Mouse (Mus musculus) kidney, embryonic 15.5 days (tissue): Measurements from ENCODE around the gene Cd200r1. TPM values are rescaled to one million over a fixed set of nuclear protein-coding genes. Genes with fewer than 3 reads are reported as not detected.
"Not testable (repeated sequence)": the region's sequence is repeated elsewhere in the genome, so short reads cannot be mapped to it uniquely, and the experiment has no call there.

Experiments
- ATAC-seq: fragments of 200-750 bp; cut with Nextera tagmentation; replicated peaks from 2 replicates; pipeline ENCODE4 v1.8.0; 2017; ENCODE audit warnings: moderate TSS enrichment; ENCODE audit not compliant: low FRiP score
- H3K27ac ChIP-seq: fragments of 300-500 bp; sonication (generic); 2 replicates; pipeline ENCODE4 v1.5.1; 2015; ENCODE audit warnings: mild to moderate bottlenecking, inconsistent platforms
- H3K27me3 ChIP-seq: fragments of 300-500 bp; sonication (generic); 2 replicates; pipeline ENCODE4 v1.6.1; 2015; ENCODE audit warnings: inconsistent platforms
- H3K36me3 ChIP-seq: fragments of 300-500 bp; sonication (generic); 2 replicates; pipeline ENCODE4 v1.6.1; 2015; ENCODE audit warnings: inconsistent platforms
- H3K4me1 ChIP-seq: fragments of 300-500 bp; sonication (generic); 2 replicates; pipeline ENCODE4 v1.6.1; 2015; ENCODE audit warnings: inconsistent platforms
- H3K4me2 ChIP-seq: fragments of 300-500 bp; sonication (generic); 2 replicates; pipeline ENCODE4 v1.6.1; 2015; ENCODE audit warnings: moderate library complexity, mild to moderate bottlenecking, inconsistent platforms
- H3K4me3 ChIP-seq: fragments of 300-500 bp; sonication (generic); replicated peaks from 2 replicates; pipeline ENCODE4 v1.5.1; 2015; ENCODE audit warnings: mild to moderate bottlenecking, inconsistent platforms
- H3K9ac ChIP-seq: fragments of 300-500 bp; sonication (generic); 2 replicates; pipeline ENCODE4 v1.6.1; 2015; ENCODE audit warnings: mild to moderate bottlenecking, inconsistent platforms
- H3K9me3 ChIP-seq: fragments of 300-500 bp; sonication (generic); replicated peaks from 2 replicates; pipeline ENCODE4 v1.6.1; 2016; ENCODE audit warnings: inconsistent platforms
- WGBS: fragments of 180-500 bp; shearing (Covaris S2); methylation state at CpG from one replicate; pipeline ENCODE4 v1.1.7; 2015; ENCODE audit warnings: mixed read lengths; 5-methylcytosine and 5-hydroxymethylcytosine counted together
- polyA plus RNA-seq: library from polyadenylated mRNA; unstranded; fragments of >200 nt; fragmentation: Nextera tagmentation; extraction: Ambion mirVana; gene quantifications from 2 replicates; pipeline ENCODE4 v1.2.1, GENCODE M21; 2015

Gene Cd200r1
- polyA plus RNA-seq, 1 experiment from 2014 or later = 0.62 TPM

- Histone ChIP-seq H3K4me3 (no peak overlapping the region), H3K4me1 (no peaks in the 10 kb centered on the region)
Observed at GRCm38 (mm10) chr16:44820545-44820944, 55.0 kb downstream of the Cd200r1 start.

GRCm38 (mm10) chr16:44832286-44832685 lies 66.8 kb downstream of the Cd200r1 start:
- no peak for ATAC-seq
- H3K27ac ChIP-seq = no peak overlapping the region
- WGBS = 54% methylated on average over 3 of the region's 3 CpGs

More at GRCm38 (mm10) chr16:44820545-44820944, 55.0 kb downstream of the Cd200r1 start:
- WGBS = 81% methylated on average over 4 of the region's 4 CpGs
- no peak overlapping the region for H3K9ac ChIP-seq
- ATAC-seq = no peak
- H3K4me2 ChIP-seq = no peak overlapping the region
- H3K9me3 ChIP-seq = no peaks in the 10 kb centered on the region
- H3K27me3 ChIP-seq = no peaks in the 10 kb centered on the region
- H3K27ac ChIP-seq = no peak overlapping the region
- no peaks in the 10 kb centered on the region for H3K36me3 ChIP-seq

GRCm38 (mm10) chr16:44833189-44833588 lies 67.7 kb downstream of the Cd200r1 start:
- not testable (repeated sequence) for H3K27me3 ChIP-seq, H3K36me3 ChIP-seq, H3K4me2 ChIP-seq, H3K4me3 ChIP-seq, H3K27ac ChIP-seq, ATAC-seq, H3K9me3 ChIP-seq, H3K4me1 ChIP-seq, H3K9ac ChIP-seq
- 52% methylated on average over 2 of the region's 2 CpGs for WGBS

More at GRCm38 (mm10) chr16:44832286-44832685, 66.8 kb downstream of the Cd200r1 start:
- Histone ChIP-seq H3K27me3 (no peaks in the 10 kb centered on the region), H3K36me3 (no peaks in the 10 kb centered on the region), H3K4me2 (no peak overlapping the region), H3K9ac (no peak overlapping the region), H3K4me1 (no peaks in the 10 kb centered on the region), H3K9me3 (no peaks in the 10 kb centered on the region), H3K4me3 (no peak overlapping the region)

Other genes starting within 250 kb of the Cd200r1 start
- gene Boc, start 206.8 kb upstream of the Cd200r1 start, polyA plus RNA-seq = 19.1 and 24.2 TPM in 2 replicates
- 10.5 and 11.3 TPM in 2 replicates for gene Nepro, start 41.4 kb upstream of the Cd200r1 start, polyA plus RNA-seq
- gene Gtpbp8, start 19.4 kb upstream of the Cd200r1 start, polyA plus RNA-seq = 29.5 and 32.8 TPM in 2 replicates
- 0.09 TPM in 1 of 2 replicates, not detected in the other for gene Cd200r4, start 46.0 kb downstream of the Cd200r1 start, polyA plus RNA-seq
- gene Cd200r2, start 101.4 kb downstream of the Cd200r1 start, polyA plus RNA-seq = 0.09 TPM in 1 of 2 replicates, not detected in the other
- gene Cd200r3, start 177.9 kb downstream of the Cd200r1 start, polyA plus RNA-seq = 0.22 and 0.29 TPM in 2 replicates